Mouse (Mus musculus) erythroid progenitor cell, adult 5-6 weeks (primary cell): Measurements from ENCODE around the gene Gm11060. TPM values are rescaled to one million over a fixed set of nuclear protein-coding genes. Genes with fewer than 3 reads are reported as not detected.
A peak's percentile ranks its signal among the peaks of the same experiment; 100 is the strongest.

Experiments used
- ATAC-seq: replicated peaks from 2 replicates; pipeline ENCODE4 v1.8.0; 2016; ENCODE audit warnings: moderate number of reproducible peaks, mild to moderate bottlenecking, moderate TSS enrichment, inconsistent platforms; ENCODE audit not compliant: poor library complexity, low FRiP score, severe bottlenecking
- total RNA-seq, 2 experiments: library from RNA; stranded (forward) in 1 of 2; stranded (reverse) in 1 of 2; fragments of 150-400 nt in 1 of 2; fragments of 186-747, 209-891 nt in 1 of 2; gene quantifications; 2 replicates each; pipeline versions ENCODE4 v1.2.3 to v1.2.4; 2015 to 2017; ENCODE audit warnings: low replicate concordance in 2 of 2

The Gm11060 gene
- total RNA-seq, 2 experiments from 2014 or later = not detected

DNA sequence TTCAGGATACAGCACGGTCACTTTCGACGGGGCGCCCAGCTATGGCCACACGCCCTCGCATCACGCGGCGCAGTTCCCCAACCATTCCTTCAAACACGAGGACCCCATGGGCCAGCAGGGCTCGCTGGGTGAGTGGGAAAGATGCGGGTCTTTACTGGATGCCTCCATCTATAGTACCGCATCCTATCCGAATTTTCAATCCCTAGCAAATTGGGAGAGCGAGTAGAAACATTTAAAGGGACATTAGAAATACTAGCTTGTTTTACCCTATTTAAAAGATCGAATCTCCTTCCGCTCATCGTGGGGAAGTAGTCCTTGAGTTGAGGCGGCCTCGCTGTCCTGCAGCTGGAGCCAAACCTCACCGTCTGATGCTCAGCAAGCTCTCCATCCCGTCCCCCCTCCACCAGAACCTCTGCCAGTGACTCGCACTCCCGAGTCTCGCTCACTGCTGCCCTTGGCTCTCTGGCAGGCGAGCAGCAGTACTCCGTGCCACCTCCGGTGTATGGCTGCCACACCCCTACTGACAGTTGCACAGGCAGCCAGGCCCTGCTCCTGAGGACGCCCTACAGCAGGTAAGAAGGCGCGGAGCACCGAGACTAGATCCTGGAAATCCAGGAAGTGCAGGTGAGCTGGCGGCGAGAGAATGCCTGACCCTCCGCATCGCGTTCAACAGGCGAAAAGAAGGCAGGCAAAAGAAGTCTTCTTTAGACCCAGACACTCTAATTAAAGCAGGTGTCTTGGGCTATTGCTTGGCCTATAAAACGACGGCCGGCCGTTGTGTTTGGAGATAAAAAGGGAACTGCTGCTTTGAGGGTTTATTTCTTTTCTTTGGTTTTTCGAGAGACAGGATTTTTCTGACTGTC is 41.3 kb downstream of the Gm11060 start:
- ATAC-seq = 0 out of 2 replicates have a peak, but pooled peaks have one; percentile 27

DNA sequence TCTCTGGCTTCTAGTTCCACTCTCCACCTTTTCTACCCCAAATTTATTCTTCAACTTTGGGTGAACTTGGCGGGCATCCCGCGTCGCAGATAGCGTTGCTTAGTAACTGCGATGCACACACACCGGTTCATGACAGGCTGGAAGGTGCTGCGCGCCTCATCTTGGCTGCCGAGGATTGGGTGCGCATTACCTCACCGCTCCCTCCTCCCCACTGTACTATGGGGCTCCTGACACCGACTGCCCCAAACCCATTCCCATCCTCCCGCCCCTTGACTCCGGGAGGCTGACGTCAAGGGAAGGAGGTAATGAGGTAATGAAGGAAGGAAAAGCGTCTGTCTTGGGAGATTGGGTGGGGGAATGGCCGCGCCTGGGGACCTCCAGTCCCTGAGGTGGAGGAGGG is 42.5 kb downstream of the Gm11060 start:
- ATAC-seq = no peak

DNA sequence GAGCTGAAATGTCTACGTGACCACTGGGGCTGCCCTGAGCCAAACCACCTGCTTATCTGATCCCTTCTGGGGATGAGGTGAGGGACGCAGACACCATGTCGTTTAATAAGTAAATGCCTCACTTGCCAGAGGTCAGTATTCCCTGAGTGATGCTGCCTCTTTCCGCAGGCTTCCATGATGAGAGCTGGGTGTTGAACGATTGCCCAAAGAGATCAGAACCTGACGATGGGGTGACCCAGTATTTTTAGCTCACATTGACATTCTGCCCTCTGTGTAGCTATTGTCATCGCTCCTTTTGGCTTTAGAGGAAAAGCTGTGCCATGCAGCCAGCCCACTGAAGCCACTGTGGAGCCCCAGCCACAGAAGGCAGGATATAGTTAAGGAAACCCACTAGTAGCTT is 47.7 kb downstream of the Gm11060 start:
- no peak for ATAC-seq

DNA sequence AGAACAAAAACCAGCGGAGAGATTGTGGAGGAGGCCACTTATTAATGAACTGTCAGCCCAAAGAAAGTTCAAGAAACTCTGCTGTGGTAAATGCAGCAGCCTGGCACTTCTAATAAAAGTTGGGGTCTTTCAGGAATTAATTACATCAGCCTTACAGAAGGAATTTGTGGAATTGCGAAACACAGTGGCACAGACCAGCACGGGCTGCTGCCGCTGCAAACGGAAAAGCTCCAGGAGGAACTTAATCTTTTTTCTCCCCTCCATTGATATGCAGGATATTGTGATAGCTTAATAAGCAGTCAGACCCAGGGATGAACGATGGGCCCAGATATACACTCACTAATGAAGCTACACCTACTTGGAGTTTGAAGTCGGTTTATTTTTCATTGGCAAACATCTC is 49.6 kb downstream of the Gm11060 start:
- no peak for ATAC-seq

Other genes with a start within 250 kb of the Gm11060 start
- gene Prrg4, start 242.1 kb upstream of the Gm11060 start, total RNA-seq (2015; ENCODE audit: low replicate concordance) = 0.36 TPM in 1 of 2 replicates, not detected in the other
- gene Prrg4, start 242.1 kb upstream of the Gm11060 start, total RNA-seq (2017; ENCODE audit: low replicate concordance) = 0.08 TPM in 1 of 2 replicates, not detected in the other
- 21.0 TPM in 1 of 2 replicates, not detected in the other for gene Ccdc73, start 224.2 kb upstream of the Gm11060 start, total RNA-seq (2015; ENCODE audit: low replicate concordance)
- 1.3 and 10.3 TPM in 2 replicates for gene Ccdc73, start 224.2 kb upstream of the Gm11060 start, total RNA-seq (2017; ENCODE audit: low replicate concordance)
- 169 and 219 TPM in 2 replicates for gene Eif3m, start 74.9 kb upstream of the Gm11060 start, total RNA-seq (2015; ENCODE audit: low replicate concordance)
- gene Eif3m, start 74.9 kb upstream of the Gm11060 start, total RNA-seq (2017; ENCODE audit: low replicate concordance) = 72.2 and 116 TPM in 2 replicates
- gene Wt1, start 34.5 kb downstream of the Gm11060 start, total RNA-seq (2015; ENCODE audit: low replicate concordance) = not detected in 2 replicates
- not detected in 2 replicates for gene Wt1, start 34.5 kb downstream of the Gm11060 start, total RNA-seq (2017; ENCODE audit: low replicate concordance)
- gene Them7, start 132.3 kb downstream of the Gm11060 start, total RNA-seq (2015; ENCODE audit: low replicate concordance) = not detected in 2 replicates
- gene Them7, start 132.3 kb downstream of the Gm11060 start, total RNA-seq (2017; ENCODE audit: low replicate concordance) = not detected in 2 replicates